Mouse (Mus musculus) midbrain, postnatal 0 days (tissue): Measurements from ENCODE around the gene Zfp536. TPM values are rescaled to one million over a fixed set of nuclear protein-coding genes. Genes with fewer than 3 reads are reported as not detected.
A peak's percentile ranks its signal among the peaks of the same experiment; 100 is the strongest.
"Not testable (repeated sequence)": the region's sequence is repeated elsewhere in the genome, so short reads cannot be mapped to it uniquely, and the experiment has no call there.

Experiments used
- ATAC-seq: fragments of 200-750 bp; cut with Nextera tagmentation; 2 replicates; pipeline ENCODE4 v1.8.0; 2017; ENCODE audit warnings: moderate number of reproducible peaks, mild to moderate bottlenecking, moderate TSS enrichment, moderate library complexity; ENCODE audit not compliant: low FRiP score
- DNase-seq: peaks from one replicate; pipeline ENCODE4 v3.0.0-alpha.2; 2015; ENCODE audit warnings: low spot score
- H3K27ac ChIP-seq: fragments of 300-500 bp; sonication (generic); 2 replicates; pipeline ENCODE4 v1.5.1; 2014; ENCODE audit warnings: low read depth, mild to moderate bottlenecking, low read length, mixed read lengths
- H3K27me3 ChIP-seq: fragments of 300-500 bp; sonication (generic); 2 replicates; pipeline ENCODE4 v1.6.1; 2014; ENCODE audit warnings: low read length, control low read depth, mixed read lengths; ENCODE audit not compliant: insufficient read depth
- H3K36me3 ChIP-seq: fragments of 300-500 bp; sonication (generic); 2 replicates; pipeline ENCODE4 v1.6.1; 2014; ENCODE audit warnings: low read length, control low read depth, mixed read lengths; ENCODE audit not compliant: insufficient read depth
- H3K4me1 ChIP-seq: fragments of 300-500 bp; sonication (generic); 2 replicates; pipeline ENCODE4 v1.6.1; 2014; ENCODE audit warnings: mild to moderate bottlenecking, control low read depth, antibody characterized with exemption, low read length, mixed read lengths; ENCODE audit not compliant: insufficient read depth
- H3K4me2 ChIP-seq: fragments of 300-500 bp; sonication (generic); 2 replicates; pipeline ENCODE4 v1.6.1; 2014; ENCODE audit warnings: low read depth, mild to moderate bottlenecking, low read length, mixed read lengths; ENCODE audit not compliant: poor library complexity, severe bottlenecking
- H3K4me3 ChIP-seq: fragments of 300-500 bp; sonication (generic); 2 replicates; pipeline ENCODE4 v1.5.1; 2014; ENCODE audit warnings: low read depth, mild to moderate bottlenecking, low read length, moderate library complexity
- H3K9ac ChIP-seq: fragments of 300-500 bp; sonication (generic); replicated peaks from 2 replicates; pipeline ENCODE4 v1.6.1; 2014; ENCODE audit warnings: mild to moderate bottlenecking, low read length, moderate library complexity, mixed read lengths; ENCODE audit not compliant: poor library complexity, severe bottlenecking
- H3K9me3 ChIP-seq: fragments of 300-500 bp; sonication (generic); 2 replicates; pipeline ENCODE4 v1.6.1; 2016; ENCODE audit warnings: low read length, control low read depth
- CTCF ChIP-seq: IDR thresholded peaks from 2 replicates; pipeline ENCODE4 v1.5.1; 2016; ENCODE audit warnings: antibody characterized with exemption, mild to moderate bottlenecking
- WGBS: fragments of 180-500 bp; shearing (Covaris S2); extraction: QIAGEN DNeasy Blood & Tissue Kit; methylation state at CpG from one replicate; pipeline ENCODE4 v1.1.7; 2014; 5-methylcytosine and 5-hydroxymethylcytosine counted together
- polyA plus RNA-seq: library from polyadenylated mRNA; unstranded; fragments of >200 nt; fragmentation: Nextera tagmentation; extraction: Ambion mirVana; gene quantifications from 2 replicates; pipeline ENCODE4 v1.2.1, GENCODE M21; 2015
- total RNA-seq: library from RNA; depleted of rRNA; stranded (reverse); fragments of >200 nt; gene quantifications from 2 replicates; pipeline ENCODE4 v1.2.3, GENCODE M21; 2014

Gene Zfp536
- total and polyA plus RNA-seq, 2 experiments from 2014 or later = 16.4 to 48.2 TPM

DNA sequence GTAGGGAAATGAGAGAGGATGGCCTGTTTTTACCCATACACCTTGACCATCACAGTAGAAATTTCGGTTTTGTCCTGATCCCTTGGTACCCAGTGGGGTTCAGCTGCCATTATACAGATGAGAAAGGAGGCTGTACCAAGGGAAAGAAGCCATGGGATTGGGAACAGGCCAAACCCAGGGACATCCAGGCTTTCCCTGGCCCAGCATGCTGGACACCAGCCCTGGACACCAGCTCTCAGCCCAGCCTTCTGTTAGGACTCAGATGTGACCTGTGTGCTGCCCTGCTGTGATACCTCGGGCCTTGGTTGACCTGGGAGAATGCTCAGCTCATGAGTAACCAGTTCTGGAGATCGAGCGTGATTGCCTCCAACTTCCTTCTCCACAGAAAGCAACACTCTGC, 51.8 kb downstream of the Zfp536 start:
- no peak for DNase-seq
- H3K27ac ChIP-seq = no peak overlapping the region
- no peaks in the 10 kb centered on the region for H3K9me3 ChIP-seq
- ATAC-seq = no peak
- no peak overlapping the region for H3K4me2 ChIP-seq
- no peak overlapping the region for H3K4me3 ChIP-seq
- 0 out of 2 replicates have a peak, but pooled peaks cover 10% of the 10 kb centered on the region for H3K4me1 ChIP-seq
- no peak overlapping the region for H3K9ac ChIP-seq
- 90% methylated on average over 4 of the region's 4 CpGs for WGBS
- H3K36me3 ChIP-seq = no peaks in the 10 kb centered on the region
- no peaks in the 10 kb centered on the region for H3K27me3 ChIP-seq
- no peak for TF ChIP-seq CTCF

DNA sequence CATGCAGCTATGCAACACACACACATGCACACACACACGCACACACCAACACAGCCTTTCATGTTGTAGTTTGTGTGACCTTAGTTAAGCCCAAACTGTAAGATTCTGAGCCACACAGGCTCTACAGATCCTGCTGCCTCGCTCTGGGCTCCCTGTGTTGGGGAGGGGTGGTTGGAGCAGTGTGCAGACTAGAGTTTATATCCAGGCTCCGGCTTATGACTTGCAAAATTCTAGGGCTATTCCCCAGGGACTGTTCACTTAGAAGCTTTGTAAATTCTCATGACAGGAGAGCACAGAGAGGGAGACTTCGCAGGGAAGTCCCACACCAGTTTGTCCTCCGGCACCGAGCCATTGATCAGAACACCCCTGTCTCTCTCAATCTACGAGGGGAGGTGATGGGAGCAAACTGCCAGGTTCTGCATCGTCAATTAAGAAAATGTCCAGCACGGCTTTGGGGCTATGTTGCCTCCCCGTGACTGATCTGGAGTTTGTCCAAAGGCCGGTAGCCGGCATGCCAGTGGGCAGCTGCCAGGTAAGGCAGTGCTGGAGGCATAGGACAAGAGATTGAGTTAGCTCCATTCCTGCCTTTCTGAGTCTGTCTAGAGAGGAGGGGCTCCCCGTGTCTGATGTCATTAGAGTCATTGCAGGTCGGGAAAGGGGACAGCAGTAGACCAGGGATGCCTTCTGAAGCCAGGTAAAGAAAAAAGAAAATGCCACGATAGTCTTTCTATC, 54.6 kb downstream of the Zfp536 start:
- H3K36me3 ChIP-seq = no peaks in the 10 kb centered on the region
- 0 out of 2 replicates have a peak overlapping the region, but pooled peaks have one; percentile 20 for H3K4me2 ChIP-seq
- WGBS = 40% methylated on average over 15 of the region's 15 CpGs
- ATAC-seq = peak; percentile 75
- H3K9ac ChIP-seq = no peak overlapping the region
- no peaks in the 10 kb centered on the region for H3K9me3 ChIP-seq
- no peak for TF ChIP-seq CTCF
- H3K4me1 ChIP-seq = 0 out of 2 replicates have a peak, but pooled peaks cover 4% of the 10 kb centered on the region
- H3K4me3 ChIP-seq = no peak overlapping the region
- no peak overlapping the region for H3K27ac ChIP-seq
- no peaks in the 10 kb centered on the region for H3K27me3 ChIP-seq
- DNase-seq = no peak

DNA sequence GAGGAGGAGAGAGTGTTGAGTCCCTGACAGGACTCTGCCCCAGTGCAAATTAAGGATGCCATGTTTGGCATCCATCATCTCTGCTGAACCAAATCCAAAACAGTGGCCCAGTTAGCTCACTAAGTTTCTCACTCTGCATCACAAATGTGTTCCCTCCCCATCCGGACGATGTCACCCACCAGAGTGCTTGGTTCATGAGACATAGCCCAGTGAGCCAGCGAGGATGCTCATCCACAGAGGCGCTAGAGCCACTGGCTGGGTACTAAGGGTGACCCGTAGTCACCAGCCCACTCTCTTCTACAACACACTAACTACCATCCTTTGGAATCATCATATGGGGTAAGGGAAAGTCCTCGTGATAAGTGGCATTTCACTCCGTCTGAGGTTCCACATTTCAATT, 56.4 kb downstream of the Zfp536 start:
- TF ChIP-seq CTCF = no peak
- H3K36me3 ChIP-seq = no peaks in the 10 kb centered on the region
- H3K9me3 ChIP-seq = no peaks in the 10 kb centered on the region
- no peak overlapping the region for H3K4me2 ChIP-seq
- no peak overlapping the region for H3K27ac ChIP-seq
- 92% methylated on average over 7 of the region's 7 CpGs for WGBS
- H3K4me1 ChIP-seq = 0 out of 2 replicates have a peak, but pooled peaks cover 4% of the 10 kb centered on the region
- DNase-seq (no peak), ATAC-seq (no peak)
- no peak overlapping the region for H3K9ac ChIP-seq
- no peaks in the 10 kb centered on the region for H3K27me3 ChIP-seq
- no peak overlapping the region for H3K4me3 ChIP-seq

DNA sequence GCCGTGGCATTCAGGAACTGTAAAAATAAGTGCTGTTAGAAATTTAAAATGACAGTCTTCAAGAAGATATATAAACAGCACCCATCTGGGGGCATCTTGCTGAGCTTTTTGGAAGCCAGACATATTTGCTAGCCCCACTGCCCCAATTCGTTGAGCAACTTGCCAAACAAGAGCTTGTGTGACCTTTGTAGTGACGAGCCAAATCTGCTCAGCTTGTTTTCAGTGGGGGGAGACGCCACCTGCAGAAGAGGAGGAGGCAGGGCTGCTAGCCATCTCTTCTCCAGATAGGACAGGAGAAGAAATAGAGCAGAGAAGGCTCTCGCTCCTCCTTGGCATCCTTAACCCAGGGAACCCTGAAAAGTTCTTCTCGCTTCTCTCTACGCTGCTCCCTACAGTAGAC, 56.8 kb downstream of the Zfp536 start:
- TF ChIP-seq CTCF = no peak
- Histone ChIP-seq H3K4me2 (no peak overlapping the region), H3K36me3 (no peaks in the 10 kb centered on the region), H3K4me3 (no peak overlapping the region), H3K27me3 (no peaks in the 10 kb centered on the region), H3K9ac (no peak overlapping the region), H3K4me1 (0 out of 2 replicates have a peak, but pooled peaks cover 4% of the 10 kb centered on the region), H3K9me3 (no peaks in the 10 kb centered on the region), H3K27ac (no peak overlapping the region)
- DNase-seq (no peak), ATAC-seq (no peak)
- 82% methylated on average over 7 of the region's 7 CpGs for WGBS

DNA sequence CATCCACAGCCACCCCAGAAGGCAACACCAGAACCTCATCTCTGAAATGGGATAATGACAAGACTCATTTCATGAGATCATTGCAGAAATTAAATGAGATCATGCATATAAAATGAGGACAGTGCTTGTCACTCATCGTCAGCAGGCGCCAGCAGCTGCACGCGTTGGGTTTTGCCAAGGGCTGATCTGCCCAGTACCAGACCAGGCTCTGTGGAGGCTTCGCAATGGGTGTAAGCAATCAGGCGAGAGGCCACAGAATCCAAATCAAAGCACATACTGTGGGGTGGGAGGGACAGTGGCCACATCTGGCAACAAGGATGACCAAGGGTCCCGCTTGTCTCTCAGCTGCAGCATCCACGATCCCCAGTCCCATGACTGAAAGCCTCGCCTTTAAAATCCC, 69.0 kb downstream of the Zfp536 start:
- WGBS = 86% methylated on average over 9 of the region's 9 CpGs
- H3K27me3 ChIP-seq = no peaks in the 10 kb centered on the region

DNA sequence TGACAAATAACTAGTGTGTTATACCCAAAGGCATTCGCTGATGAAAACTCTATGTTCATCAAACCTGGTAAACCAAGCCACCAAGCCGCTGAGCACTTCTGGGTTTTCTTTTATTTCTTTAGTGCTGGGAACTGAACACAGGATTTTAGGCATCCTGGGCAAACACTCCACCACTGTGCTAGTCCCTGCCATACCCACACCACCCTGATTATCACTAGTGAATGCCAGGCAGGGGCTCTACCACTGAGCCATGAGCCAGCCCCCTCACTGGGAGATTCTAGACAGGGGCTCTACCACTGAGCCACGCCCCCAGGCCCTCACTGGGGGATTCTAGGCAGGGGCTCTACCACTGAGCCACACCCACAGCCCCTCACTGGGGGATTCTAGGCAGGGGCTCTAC, 76.1 kb downstream of the Zfp536 start:
- not testable (repeated sequence) for H3K9me3 ChIP-seq, DNase-seq, H3K4me1 ChIP-seq, H3K27me3 ChIP-seq, H3K4me2 ChIP-seq, H3K27ac ChIP-seq, H3K36me3 ChIP-seq, H3K9ac ChIP-seq, H3K4me3 ChIP-seq
- peak; percentile 33; the same call in 1 of the 2 replicates for ATAC-seq
- 95% methylated on average over 3 of the region's 3 CpGs for WGBS

More for the DNA sequence above, 69.0 kb downstream of the Zfp536 start:
- no peak overlapping the region for H3K9ac ChIP-seq
- no peak overlapping the region for H3K4me3 ChIP-seq
- H3K36me3 ChIP-seq = no peaks in the 10 kb centered on the region
- no peaks in the 10 kb centered on the region for H3K4me1 ChIP-seq
- ATAC-seq (no peak), DNase-seq (no peak)
- H3K4me2 ChIP-seq = no peak overlapping the region
- TF ChIP-seq CTCF = no peak
- H3K9me3 ChIP-seq = no peaks in the 10 kb centered on the region
- H3K27ac ChIP-seq = no peak overlapping the region
